Mouse (Mus musculus) layer of hippocampus, postnatal 25 days (tissue): Measurements from ENCODE around the gene Mmp14. TPM values are rescaled to one million over a fixed set of nuclear protein-coding genes. Genes with fewer than 3 reads are reported as not detected.

Experiments used
- DNase-seq, 2 experiments: peaks; one replicate each; pipeline ENCODE4 v3.0.0; 2022; ENCODE audit warnings: mixed read lengths in 2 of 2, low spot score in 1 of 2; ENCODE audit errors: extremely low spot score in 1 of 2
- total RNA-seq, 2 experiments: library from RNA; stranded (reverse); gene quantifications; 2 replicates each; pipeline ENCODE4 v1.2.3; 2021

Gene Mmp14
- total RNA-seq, 2 experiments from 2014 or later = 15.8 to 21.2 TPM

DNA sequence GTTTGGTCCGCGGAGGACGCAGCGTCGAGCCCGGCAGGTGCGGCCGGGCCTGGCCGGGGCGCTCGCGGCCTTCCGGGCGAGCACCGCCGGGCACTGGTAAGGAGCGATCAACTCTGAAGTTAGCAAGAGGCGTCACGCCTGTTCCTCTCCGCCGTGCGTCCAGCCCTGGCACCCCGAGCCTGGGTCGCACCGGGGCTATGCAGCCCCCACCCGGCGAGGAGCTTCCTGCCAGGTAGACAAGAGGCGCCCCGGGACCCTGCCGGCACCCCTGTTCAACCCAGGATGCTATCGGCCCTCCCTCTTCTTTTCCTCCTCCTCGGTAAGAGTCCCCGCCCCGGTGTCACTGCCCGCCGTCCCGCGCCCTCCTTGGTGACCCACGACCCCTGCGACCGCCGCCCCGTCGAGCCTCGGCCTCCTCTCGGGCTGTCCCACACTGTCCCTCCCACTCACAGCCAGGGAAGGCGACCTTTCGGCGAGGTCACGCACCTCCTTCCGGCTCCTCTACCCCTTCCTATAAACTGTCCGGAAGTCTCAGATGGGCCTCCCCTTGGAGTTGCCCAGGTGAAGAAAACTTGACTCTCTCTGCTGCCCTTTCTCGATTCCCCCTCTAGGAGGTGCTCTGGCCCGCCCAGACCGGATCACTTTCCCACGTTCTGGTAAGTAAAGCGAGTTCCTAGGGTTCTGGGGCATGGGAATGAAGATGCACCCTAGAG, 33.0 kb downstream of the Mmp14 start:
- peak in 1 of 2 experiments; percentile 35 for DNase-seq

GRCm38 (mm10) chr14:54471467-54471866, 40.1 kb downstream of the Mmp14 start:
- no peak for DNase-seq

GRCm38 (mm10) chr14:54472671-54473070, 41.3 kb downstream of the Mmp14 start:
- DNase-seq = no peak

GRCm38 (mm10) chr14:54474744-54475143, 43.3 kb downstream of the Mmp14 start:
- no peak for DNase-seq

GRCm38 (mm10) chr14:54475941-54476844, 44.8 kb downstream of the Mmp14 start, which contains the start of gene Rem2:
Gene Rem2, plus strand, starts transcription at chr14:54476100.
- peak in 1 of 2 experiments; percentile 40 for DNase-seq

GRCm38 (mm10) chr14:54477172-54477909, 45.9 kb downstream of the Mmp14 start:
- DNase-seq = no peak

GRCm38 (mm10) chr14:54479451-54479920, 48.1 kb downstream of the Mmp14 start:
- no peak for DNase-seq

DNA sequence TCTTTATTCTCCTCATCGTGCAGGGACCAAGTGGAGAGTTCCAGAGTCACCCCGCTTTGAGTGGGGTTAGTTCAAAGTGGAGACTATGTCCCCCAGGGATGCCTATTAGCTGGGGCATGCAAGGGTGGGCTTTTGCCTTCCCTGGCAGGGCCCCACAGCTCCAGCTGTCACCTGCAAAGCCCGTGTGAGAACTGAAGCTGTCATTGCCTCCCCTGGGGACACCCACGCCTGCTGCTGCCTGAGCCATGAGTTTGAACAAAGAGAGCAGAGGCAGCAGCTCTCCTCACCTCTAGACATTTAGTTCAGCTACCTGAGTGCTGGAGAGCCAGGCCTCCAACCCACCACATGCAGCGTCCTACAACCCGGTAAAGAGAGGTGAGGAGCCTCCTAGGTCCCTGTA, 49.3 kb downstream of the Mmp14 start:
- DNase-seq = no peak

- DNase-seq = no peak
These were observed 50.0 kb downstream of the Mmp14 start for GRCm38 (mm10) chr14:54481402-54481801.

DNA sequence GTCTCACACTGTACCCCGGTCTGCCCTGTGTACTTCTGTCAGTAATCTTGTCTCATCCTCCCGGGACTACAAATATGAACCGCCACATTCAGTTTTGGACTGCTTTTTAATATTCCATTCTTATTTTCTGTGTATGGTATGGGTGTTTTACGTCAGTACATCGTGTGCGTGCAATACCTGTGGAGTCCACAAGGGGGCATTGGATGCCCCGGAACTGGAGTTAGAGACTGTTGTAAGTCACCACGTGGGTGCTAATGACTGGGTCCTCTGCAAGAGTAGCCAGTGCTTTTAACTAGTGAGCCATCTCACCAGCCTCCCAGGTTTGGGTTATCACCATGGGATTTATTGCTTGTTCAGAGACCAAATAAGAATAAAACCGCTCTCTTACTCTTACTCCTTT, 51.1 kb downstream of the Mmp14 start:
- no peak for DNase-seq

- DNase-seq = no peak
These were observed 54.5 kb downstream of the Mmp14 start for GRCm38 (mm10) chr14:54485899-54486298.

DNA sequence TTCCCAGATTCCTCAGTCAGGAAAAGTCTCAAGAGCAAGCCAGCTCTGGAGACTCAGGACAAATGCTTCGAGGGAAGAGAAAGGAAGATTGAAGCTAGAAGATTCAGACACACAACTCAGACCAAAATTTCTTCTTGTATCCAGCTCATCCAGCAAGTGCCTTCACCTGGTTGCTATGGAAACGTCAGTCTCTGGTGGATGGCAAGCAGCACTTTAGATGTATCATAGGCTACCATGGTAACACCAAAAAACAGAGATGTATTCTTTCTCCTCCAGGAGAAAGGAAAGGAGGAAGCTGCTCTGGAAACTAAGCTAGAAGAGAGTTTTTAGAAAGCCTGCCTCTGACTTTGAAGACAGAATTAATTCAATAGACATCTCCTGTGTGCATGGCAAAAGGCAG, 56.3 kb downstream of the Mmp14 start:
- no peak for DNase-seq

GRCm38 (mm10) chr14:54488350-54488749, 56.9 kb downstream of the Mmp14 start:
- DNase-seq = no peak

DNA sequence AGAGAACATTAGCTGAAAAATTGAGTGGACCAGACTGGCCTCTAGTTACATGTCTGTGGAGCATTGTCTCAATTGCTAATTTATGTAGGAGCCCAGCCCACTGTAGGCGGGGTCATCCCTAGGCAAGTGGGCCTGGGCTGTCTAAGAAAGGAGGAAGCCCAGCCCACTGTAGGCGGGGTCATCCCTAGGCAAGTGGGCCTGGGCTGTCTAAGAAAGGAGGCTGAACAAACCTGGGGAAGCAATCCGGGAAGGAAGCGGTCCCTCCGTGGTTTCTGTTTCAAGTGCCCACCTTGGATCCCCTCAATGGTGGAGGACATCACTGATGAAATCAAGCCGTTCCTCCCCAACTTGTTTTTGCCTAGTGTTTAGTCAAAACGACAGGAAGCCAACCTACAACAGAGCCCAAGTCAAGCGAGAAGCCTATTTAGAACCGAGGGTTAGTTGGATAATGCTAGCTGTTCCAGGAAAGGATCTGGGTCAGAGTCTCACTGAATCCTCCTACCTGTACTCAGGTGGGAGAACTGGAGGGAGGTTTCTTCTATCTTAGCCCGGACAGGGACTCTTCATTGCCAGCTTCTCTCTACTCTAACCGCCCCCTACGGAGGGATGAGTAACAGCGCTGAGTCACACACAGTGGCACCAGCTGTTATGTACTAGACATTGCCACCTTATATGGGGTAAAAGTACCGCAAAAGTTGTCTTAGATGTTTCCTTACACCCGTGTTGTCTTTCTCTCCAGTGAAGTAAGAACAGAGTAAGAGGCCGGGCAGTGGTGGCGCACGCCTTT, 61.1 kb downstream of the Mmp14 start:
- no peak for DNase-seq

DNA sequence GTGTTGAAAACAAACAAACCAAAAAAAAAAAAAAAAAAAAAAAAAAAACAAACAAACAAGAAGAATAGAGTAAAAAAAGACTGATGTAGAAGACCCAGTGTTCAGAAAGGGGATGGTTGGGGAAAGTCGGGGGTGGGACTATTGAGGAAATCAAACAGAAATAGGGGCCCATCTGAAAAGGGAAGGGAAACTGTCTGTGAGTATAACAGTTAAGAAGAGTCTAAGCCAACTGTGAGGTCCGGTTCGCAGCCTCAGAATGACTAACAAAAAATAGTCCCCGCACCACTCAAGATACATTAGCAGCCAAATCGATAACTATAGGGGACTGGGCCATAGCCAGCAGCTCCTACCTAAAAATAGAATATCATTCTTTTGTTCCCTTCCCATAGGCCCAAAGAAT, 61.8 kb downstream of the Mmp14 start:
- no peak for DNase-seq

- peak in 1 of 2 experiments; percentile 63 for DNase-seq
These were observed 62.8 kb downstream of the Mmp14 start for GRCm38 (mm10) chr14:54494234-54494633.
